Mouse (Mus musculus) macrophage (primary cell): Measurements from ENCODE around the gene Bace2. TPM values are rescaled to one million over a fixed set of nuclear protein-coding genes. Genes with fewer than 3 reads are reported as not detected.

Experiments used
- H3K27ac ChIP-seq: fragments of 350-480 bp; formaldehyde crosslinking; 2 replicates; pipeline ENCODE4 v1.9.0; 2021
- H3K36me3 ChIP-seq: fragments of 350-480 bp; formaldehyde crosslinking; 2 replicates; pipeline ENCODE4 v1.9.0; 2021; ENCODE audit errors: inconsistent target
- H3K4me3 ChIP-seq: fragments of 350-480 bp; formaldehyde crosslinking; 2 replicates; pipeline ENCODE4 v1.9.0; 2021; ENCODE audit errors: inconsistent target
- H3K79me2 ChIP-seq: fragments of 350-480 bp; formaldehyde crosslinking; 2 replicates; pipeline ENCODE4 v1.9.0; 2021; ENCODE audit errors: inconsistent target
- WGBS: methylation state at CpG from one replicate; pipeline ENCODE4 v1.1.7; 2026; ENCODE audit warnings: inconsistent platforms; ENCODE audit not compliant: missing documents; 5-methylcytosine and 5-hydroxymethylcytosine counted together
- polyA plus RNA-seq: library from polyadenylated mRNA; stranded (reverse); fragments of 250-400 nt; gene quantifications from 3 replicates; pipeline ENCODE4 v1.2.4, GENCODE M21; 2018; ENCODE audit warnings: inconsistent platforms

The Bace2 gene
- polyA plus RNA-seq, 1 experiment from 2014 or later: not detected

DNA sequence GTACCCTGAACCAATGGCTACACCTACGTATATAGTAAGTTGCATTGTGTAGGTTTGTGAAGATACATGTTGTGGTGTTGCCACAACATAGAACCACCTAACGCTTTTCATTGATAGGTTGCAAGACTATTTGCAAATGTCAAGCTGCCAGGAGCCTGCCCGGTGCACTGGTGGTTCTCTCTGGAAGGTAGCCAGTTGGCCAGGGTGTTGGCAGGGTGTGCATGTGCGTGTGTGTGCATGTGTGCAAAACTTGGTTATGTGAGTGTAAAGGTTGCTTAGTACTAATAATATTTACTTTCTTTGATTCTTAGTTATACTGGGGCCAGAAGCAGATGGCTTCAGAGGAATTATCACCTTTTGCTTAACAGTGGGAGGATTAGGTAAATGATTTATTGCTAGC is 13.7 kb downstream of the Bace2 start:
- no peak overlapping the region for H3K4me3 ChIP-seq
- WGBS: 92% methylated on average over 4 of the region's 4 CpGs
- no peaks in the 10 kb centered on the region for H3K36me3 ChIP-seq
- no peaks in the 10 kb centered on the region for H3K79me2 ChIP-seq
- no peak overlapping the region for H3K27ac ChIP-seq

DNA sequence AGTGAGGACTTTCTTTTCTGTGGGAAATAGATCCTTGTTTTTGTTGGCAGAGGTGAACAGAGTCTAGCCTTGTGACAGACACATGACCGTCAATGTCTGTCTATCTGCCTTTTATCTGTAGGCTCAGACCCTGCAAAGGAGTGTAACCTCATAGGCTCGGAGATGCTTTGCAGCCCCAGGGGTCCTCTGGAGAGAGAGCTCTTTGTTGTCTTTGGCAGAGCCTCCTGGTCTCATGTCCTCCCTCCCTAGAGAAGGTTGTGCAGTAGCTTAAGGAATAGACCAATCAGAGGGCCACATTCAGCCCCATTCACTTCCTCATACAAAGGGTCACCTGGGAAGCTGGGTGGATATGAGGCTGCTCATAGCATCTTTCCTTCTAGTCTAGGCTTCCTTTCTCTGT is 31.4 kb downstream of the Bace2 start:
- WGBS: 89% methylated on average over 2 of the region's 2 CpGs
- H3K4me3 ChIP-seq: no peak overlapping the region
- H3K79me2 ChIP-seq: no peaks in the 10 kb centered on the region
- H3K27ac ChIP-seq: no peak overlapping the region
- H3K36me3 ChIP-seq: no peaks in the 10 kb centered on the region

- WGBS: 65% methylated on average over 2 of the region's 2 CpGs
- Histone ChIP-seq H3K36me3 (no peaks in the 10 kb centered on the region), H3K27ac (no peak overlapping the region), H3K4me3 (no peak overlapping the region), H3K79me2 (no peaks in the 10 kb centered on the region)
Measured at GRCm38 (mm10) chr16:97391289-97391688, 34.7 kb downstream of the Bace2 start.

- Histone ChIP-seq H3K79me2 (no peaks in the 10 kb centered on the region), H3K36me3 (no peaks in the 10 kb centered on the region), H3K4me3 (no peak overlapping the region), H3K27ac (no peak overlapping the region)
- 65% methylated on average over 3 of the region's 3 CpGs for WGBS
Measured at GRCm38 (mm10) chr16:97391701-97392384, 35.3 kb downstream of the Bace2 start.

DNA sequence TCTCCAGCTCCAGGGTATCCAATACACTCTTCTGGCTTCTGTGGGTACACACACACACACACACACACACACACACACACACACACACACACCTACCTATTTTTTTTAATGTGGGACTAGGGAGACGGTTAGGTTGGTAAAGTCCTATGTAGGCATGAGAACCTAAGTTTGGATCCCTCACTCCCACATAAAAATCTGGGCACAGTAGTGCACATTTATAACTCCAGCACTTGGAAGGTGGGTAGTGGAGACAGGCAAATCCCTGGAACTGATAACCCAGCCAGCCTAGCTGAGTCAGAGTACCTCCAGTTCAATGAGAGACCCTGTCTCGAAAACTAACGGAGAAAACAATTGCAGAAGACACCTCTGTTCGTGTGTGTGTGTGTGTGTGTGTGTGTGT is 39.9 kb downstream of the Bace2 start:
- Histone ChIP-seq H3K36me3 (no peaks in the 10 kb centered on the region), H3K79me2 (no peaks in the 10 kb centered on the region), H3K27ac (no peak overlapping the region), H3K4me3 (no peak overlapping the region)
- 87% methylated on average over 3 of the region's 4 CpGs for WGBS

DNA sequence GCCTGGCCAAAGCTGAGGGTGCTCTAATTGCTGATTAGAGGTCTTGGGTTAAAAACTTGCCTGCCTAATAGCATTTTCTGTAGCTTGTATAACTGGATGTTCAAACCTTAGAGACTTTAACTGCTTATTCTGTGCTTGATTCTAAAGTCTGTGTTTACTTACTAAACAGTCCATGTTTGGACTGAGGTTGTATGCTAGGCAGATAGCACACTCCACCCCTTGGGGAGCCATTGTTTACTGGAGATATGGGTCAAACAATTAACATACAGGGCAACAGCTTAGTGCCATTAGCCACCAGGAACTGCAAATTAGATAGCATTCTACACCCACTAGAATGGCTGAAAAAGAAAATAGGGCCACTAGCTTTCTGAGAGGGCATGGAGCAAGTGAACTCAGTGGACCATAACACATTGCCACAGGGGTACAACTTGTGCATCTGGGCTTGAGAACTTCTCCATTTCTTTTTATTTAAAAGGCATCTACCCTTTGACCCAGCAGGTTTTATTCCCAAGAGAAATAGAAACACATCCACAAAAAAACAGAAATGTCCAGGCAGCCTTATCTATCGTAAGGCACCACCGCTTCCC is 41.5 kb downstream of the Bace2 start:
- no peaks in the 10 kb centered on the region for H3K36me3 ChIP-seq
- H3K4me3 ChIP-seq: no peak overlapping the region
- no peak overlapping the region for H3K27ac ChIP-seq
- no peaks in the 10 kb centered on the region for H3K79me2 ChIP-seq
- 96% methylated on average over 2 of the region's 2 CpGs for WGBS

DNA sequence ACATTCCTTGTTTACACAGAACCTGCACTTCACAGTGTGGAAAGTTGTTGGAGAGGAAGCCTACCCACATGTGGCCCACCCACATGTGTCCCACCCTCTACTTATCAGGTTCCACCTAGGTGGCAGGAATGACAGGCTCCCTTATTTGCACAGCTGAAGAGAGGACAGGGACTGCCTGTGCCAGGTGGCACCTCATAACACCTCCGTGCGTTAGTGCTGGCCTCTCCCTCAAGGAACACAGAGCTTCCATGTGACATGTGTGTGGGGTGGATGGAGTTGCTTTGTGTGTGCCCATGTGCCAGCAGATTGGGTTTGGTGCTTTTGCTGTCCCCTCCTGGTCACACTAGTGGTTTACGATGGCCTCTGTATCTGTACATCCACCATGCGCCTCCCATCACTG is 43.4 kb downstream of the Bace2 start:
- H3K4me3 ChIP-seq: no peak overlapping the region
- no peaks in the 10 kb centered on the region for H3K36me3 ChIP-seq
- H3K27ac ChIP-seq: no peak overlapping the region
- no peaks in the 10 kb centered on the region for H3K79me2 ChIP-seq
- WGBS: 100% methylated on average over 4 of the region's 4 CpGs

GRCm38 (mm10) chr16:97401741-97402140 is 45.2 kb downstream of the Bace2 start:
- no peak overlapping the region for H3K4me3 ChIP-seq
- H3K79me2 ChIP-seq: no peaks in the 10 kb centered on the region
- no peaks in the 10 kb centered on the region for H3K36me3 ChIP-seq
- no peak overlapping the region for H3K27ac ChIP-seq

DNA sequence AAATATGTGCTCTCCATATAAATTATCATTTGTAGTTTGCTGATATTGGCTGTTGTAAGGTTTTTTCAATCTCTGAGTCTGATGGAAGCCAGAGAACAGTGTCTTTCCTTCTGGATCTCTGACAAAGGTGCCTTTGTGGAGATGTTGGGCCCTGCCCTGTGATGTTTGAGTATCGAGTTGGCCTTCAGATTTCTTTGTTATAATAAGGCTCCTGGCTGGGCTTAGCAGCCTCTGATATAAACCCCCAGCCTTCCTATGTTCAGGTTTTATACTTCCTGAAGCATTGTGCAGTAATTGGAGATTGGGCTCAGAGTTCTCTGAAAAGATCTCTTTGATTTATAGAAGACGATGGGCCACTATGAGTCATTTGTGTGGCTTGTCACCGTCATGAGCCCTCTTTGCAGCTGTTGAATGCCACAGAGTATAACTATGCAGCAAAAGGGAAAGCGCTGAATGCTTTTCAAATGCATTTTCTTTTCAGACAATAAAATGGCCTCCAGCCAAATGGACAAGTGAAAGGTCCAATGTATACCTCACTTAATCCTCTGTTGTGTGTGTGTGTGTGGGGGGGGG is 45.8 kb downstream of the Bace2 start:
- H3K79me2 ChIP-seq: no peaks in the 10 kb centered on the region
- H3K4me3 ChIP-seq: no peak overlapping the region
- no peak overlapping the region for H3K27ac ChIP-seq
- 79% methylated on average over 4 of the region's 4 CpGs for WGBS
- no peaks in the 10 kb centered on the region for H3K36me3 ChIP-seq

- no peaks in the 10 kb centered on the region for H3K36me3 ChIP-seq
- 95% methylated on average over 5 of the region's 5 CpGs for WGBS
- no peak overlapping the region for H3K4me3 ChIP-seq
- H3K79me2 ChIP-seq: no peaks in the 10 kb centered on the region
- no peak overlapping the region for H3K27ac ChIP-seq
Measured at GRCm38 (mm10) chr16:97405476-97406012, 49.0 kb downstream of the Bace2 start.

DNA sequence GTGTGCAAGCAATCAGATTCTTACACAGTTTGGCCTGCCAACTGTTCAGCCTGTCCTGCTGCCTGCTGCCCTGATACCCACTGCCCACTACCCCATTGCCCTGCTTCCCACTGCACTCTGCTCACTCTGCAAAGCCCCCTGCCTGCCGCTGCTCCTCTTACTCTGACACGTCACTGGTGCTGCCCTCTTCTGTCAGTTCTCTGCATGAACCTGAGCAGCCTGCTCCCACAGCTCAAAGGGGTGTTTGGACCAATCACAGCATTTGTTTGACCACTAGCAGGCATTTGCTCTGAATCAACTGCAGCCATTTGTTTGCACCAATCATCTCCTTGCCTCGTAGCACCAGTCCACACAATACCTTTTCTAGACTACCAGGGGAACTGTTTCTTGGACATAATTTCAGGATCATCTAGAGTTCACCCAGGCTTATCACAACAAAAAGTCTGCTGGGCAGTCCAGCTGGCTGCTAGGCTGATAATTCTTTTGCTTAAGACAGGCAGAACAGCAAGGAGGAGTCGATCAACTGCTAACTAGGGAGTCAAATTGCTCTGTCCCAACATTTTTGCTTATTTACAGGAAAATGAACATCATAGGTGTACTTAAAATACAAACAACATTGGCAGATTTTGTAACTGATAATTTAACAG is 61.5 kb downstream of the Bace2 start:
- Histone ChIP-seq H3K27ac (no peak overlapping the region), H3K79me2 (no peaks in the 10 kb centered on the region), H3K36me3 (no peaks in the 10 kb centered on the region), H3K4me3 (no peak overlapping the region)
- WGBS: 20% methylated on average over 4 of the region's 4 CpGs

DNA sequence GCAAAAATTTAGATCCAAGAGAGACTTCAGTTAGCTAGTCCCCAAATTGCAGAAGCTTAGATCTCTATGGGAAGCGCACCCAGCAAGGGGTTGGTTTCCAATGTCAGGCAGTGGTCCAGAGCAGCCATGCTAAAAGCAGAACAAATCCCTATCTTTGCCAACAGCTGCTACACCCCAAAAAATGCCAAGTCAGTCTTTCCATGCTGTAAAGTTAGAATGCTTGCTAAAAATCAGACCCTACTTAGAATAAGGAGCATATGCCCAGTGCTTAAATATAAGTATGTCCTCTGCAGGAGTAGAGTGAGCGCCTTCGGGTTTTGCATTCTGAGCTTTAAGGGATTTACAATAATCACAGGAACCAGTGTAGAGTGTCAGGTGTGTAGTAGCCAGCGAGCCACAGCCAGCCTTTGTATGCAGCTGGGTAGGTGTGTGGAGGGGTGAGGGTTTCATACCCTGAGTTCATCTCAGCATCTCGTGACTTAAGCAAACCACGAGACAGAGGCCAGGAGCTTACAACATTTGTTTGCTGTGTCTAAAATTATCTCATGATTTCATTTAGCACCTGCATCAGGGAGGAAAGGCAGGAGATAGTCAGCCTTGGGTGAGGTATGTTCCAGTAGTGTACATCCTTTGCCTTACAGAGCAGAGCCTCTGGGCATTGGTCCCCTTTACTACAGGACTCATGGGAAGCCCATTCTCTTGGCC is 62.4 kb downstream of the Bace2 start:
- no peak overlapping the region for H3K4me3 ChIP-seq
- H3K79me2 ChIP-seq: no peaks in the 10 kb centered on the region
- no peak overlapping the region for H3K27ac ChIP-seq
- no peaks in the 10 kb centered on the region for H3K36me3 ChIP-seq
- WGBS: 74% methylated on average over 6 of the region's 6 CpGs

DNA sequence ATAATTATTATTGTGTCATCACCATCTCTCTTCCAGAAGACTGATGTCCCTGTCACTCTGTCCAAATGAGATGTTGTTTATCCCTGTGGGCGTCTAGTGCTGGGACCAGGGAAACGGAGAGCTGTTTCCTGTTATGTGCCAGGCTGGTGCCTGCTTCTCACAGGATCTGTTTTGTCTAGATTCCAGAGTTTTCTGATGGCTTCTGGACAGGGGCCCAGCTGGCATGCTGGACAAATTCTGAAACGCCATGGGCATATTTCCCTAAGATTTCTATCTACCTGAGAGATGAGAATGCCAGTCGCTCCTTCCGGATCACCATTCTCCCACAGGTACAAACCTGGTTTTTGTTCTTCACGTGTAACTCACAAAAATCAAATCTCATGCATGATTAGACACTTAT is 65.1 kb downstream of the Bace2 start:
- 95% methylated on average over 6 of the region's 6 CpGs for WGBS
- H3K36me3 ChIP-seq: no peaks in the 10 kb centered on the region
- H3K79me2 ChIP-seq: no peaks in the 10 kb centered on the region
- H3K27ac ChIP-seq: no peak overlapping the region
- no peak overlapping the region for H3K4me3 ChIP-seq

- WGBS: 89% methylated on average over 1 of the region's 1 CpGs
- no peaks in the 10 kb centered on the region for H3K36me3 ChIP-seq
- no peak overlapping the region for H3K27ac ChIP-seq
- no peak overlapping the region for H3K4me3 ChIP-seq
- H3K79me2 ChIP-seq: no peaks in the 10 kb centered on the region
Measured at GRCm38 (mm10) chr16:97423627-97424026, 67.1 kb downstream of the Bace2 start.
